Mouse (Mus musculus) embryonic fibroblast, embryonic 13.5 days (primary cell): ENCODE results near the gene Rmnd1.
"Not testable (repeated sequence)": the region's sequence is repeated elsewhere in the genome, so short reads cannot be mapped to it uniquely, and the experiment has no call there.

Experiments used
- CTCF ChIP-seq: IDR thresholded peaks from 2 replicates; pipeline ENCODE4 v1.5.1; 2011; ENCODE audit warnings: mild to moderate bottlenecking, control low read depth, low read length, moderate library complexity, borderline replicate concordance; ENCODE audit not compliant: insufficient read depth
- POLR2A ChIP-seq: IDR thresholded peaks from 2 replicates; pipeline ENCODE4 v1.6.1; 2011; ENCODE audit warnings: low read depth, mild to moderate bottlenecking, control low read depth, low read length, moderate library complexity

DNA sequence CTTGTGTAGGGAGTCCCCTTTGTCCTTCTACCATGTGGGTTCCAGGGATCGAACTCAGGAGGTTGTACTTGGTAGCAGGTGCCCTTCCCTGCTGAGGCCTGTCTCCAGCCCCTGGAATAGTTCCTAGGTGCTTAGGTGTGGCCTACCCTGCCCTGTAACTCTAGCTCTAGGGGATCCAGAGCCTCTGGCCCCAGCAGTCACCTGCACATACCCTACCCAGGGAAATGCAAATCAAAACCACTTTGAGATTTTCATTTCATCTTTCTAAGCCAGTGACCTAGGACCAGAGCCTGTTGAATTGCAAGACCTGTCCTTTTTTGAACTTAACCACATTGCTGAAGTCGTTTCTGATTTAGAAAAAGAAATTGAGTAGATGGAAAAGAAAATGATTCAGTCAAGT is 1.7 kb upstream of the Rmnd1 start:
- TF ChIP-seq POLR2A, CTCF: not testable (repeated sequence)
